Mouse (Mus musculus): ENCODE measurements around the gene Olfr522.

Olfr522 gene

GRCm38 (mm10) chr7:140116329-140117054 is 48.1 kb downstream of the Olfr522 start, which contains the start of gene Echs1:
TSS of gene Echs1 (minus strand) at chr7:140116476.
- in situ Hi-C loops (cut with MboI; ENCODE audit: low sequenced_read_pairs) = no loop called here

GRCm38 (mm10) chr7:140115583-140116328 is 48.8 kb downstream of the Olfr522 start, which contains the start of gene Paox:
TSS of gene Paox (plus strand) at chr7:140115799.
- in situ Hi-C loops (cut with MboI; ENCODE audit: low sequenced_read_pairs) = no loop called here

GRCm38 (mm10) chr7:140111943-140112342 is 52.6 kb downstream of the Olfr522 start:
- in situ Hi-C loops (cut with MboI; ENCODE audit: low sequenced_read_pairs) = no loop called here

Data from CH12F3 (cell line).